Mouse (Mus musculus) spleen, postnatal 0 days (tissue): ENCODE data around the gene Hnrnpf. TPM values are rescaled to one million over a fixed set of nuclear protein-coding genes. Genes with fewer than 3 reads are reported as not detected.

Experiments used
- polyA plus RNA-seq: library from polyadenylated mRNA; unstranded; fragments of >200 nt; fragmentation: Nextera tagmentation; extraction: Ambion mirVana; gene quantifications from 2 replicates; pipeline ENCODE4 v1.2.1, GENCODE M21; 2015

The Hnrnpf gene
- 451 and 455 TPM in 2 replicates for polyA plus RNA-seq

DNA sequence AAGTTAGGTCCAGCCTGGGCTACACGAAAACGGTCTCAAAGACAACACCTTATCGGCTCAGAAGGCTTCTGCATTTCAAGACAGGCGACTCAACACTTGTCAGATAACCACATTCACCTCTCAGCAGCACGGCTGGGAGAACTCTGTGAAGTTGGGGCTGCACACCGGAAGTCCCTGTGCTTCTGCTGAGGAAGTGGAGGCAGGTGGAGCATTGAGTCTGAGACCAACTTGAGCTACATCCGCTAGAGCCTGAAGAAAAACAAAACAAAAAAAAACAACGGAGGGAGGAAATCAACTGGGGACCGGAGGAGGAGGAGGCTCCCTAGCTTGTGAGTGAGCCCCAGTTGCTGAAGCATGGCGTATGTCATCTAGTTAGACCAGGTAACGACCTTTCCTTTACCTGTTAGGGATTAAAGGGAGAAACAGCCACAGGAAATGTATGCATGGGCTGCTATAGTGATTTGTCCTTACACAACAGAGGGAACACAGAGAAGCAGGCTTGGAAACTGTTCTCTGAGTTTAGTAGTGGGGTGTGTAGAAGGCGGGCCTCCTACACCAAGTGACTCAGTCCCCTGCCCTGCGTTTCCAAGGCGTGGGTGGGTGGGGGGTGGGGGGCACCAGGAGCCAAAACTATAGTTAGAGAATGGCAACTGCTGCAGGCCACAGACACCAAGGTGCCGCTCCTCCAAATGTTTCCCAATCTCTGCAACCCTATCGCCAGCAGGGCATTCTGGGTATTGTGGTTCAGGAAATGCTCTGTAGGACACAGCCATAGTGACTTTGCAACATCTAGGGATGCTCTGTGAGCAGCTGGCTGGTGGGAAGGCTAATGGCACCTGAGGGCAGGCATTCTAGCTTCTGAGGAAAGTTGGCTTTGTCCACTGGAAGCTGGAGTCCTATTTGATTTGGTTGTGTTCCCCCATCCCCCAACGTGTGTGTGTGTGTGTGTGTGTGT lies at the start of gene Hnrnpf:
Gene Hnrnpf (plus strand): TSS at position 199 of the 955 bp plus-strand sequence.

DNA sequence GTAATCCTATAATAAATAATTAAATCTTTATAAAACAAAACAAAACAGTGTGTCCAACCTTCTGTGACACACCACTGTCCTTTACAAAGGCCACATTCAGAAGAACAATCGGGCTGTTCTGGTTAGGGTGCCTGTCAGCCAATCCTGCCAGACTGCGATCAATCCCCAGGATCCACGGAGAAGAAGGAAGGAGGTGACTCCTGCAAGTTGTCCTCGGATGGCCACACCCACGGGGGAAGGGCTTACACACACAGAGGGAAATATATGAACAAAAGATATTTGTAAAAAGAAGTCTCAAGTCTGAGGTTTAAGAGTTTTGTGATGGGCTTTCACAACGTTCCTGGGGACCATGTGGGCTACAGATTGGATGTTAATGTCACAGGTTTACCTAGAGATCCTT lies 38.3 kb upstream of the Hnrnpf start, which contains the start of gene Zfp239:
Gene Zfp239 (plus strand): TSS at position 253 of the 400 bp plus-strand sequence.

GRCm38 (mm10) chr6:117937222-117937932 lies 37.3 kb downstream of the Hnrnpf start, which contains the start of gene Fxyd4:
Gene Fxyd4, minus strand, starts transcription at chr6:117937692.

Other genes with a start within 250 kb of the Hnrnpf start
- 41.2 and 42.9 TPM in 2 replicates for gene Zfp637, start 59.1 kb upstream of the Hnrnpf start, polyA plus RNA-seq
- 4.3 and 4.7 TPM in 2 replicates for gene Zfp239, start 38.2 kb upstream of the Hnrnpf start, polyA plus RNA-seq
- 1.3 and 1.4 TPM in 2 replicates for gene Fxyd4, start 37.4 kb downstream of the Hnrnpf start, polyA plus RNA-seq
- 0.83 and 1.8 TPM in 2 replicates for gene Rasgef1a, start 111.1 kb downstream of the Hnrnpf start, polyA plus RNA-seq
- 14.7 and 18.4 TPM in 2 replicates for gene Csgalnact2, start 238.8 kb downstream of the Hnrnpf start, polyA plus RNA-seq